Mouse (Mus musculus): Measurements from ENCODE around the gene Adh6b. TPM values are rescaled to one million over a fixed set of nuclear protein-coding genes. Genes with fewer than 3 reads are reported as not detected.
"Not testable (repeated sequence)": the region's sequence is repeated elsewhere in the genome, so short reads cannot be mapped to it uniquely, and the experiment has no call there.

Adh6b gene
- polyA plus RNA-seq, 1 experiment from 2014 or later, result 0.53 TPM

- 60% methylated on average over 3 of the region's 3 CpGs for WGBS
- Histone ChIP-seq H3K36me3 (ENCODE audit: control insufficient read depth, insufficient read depth, low read length) (no peaks in the 10 kb centered on the region), H3K27ac (ENCODE audit: low read depth, low read length) (no peak overlapping the region), H3K9ac (ENCODE audit: low read length) (no peak overlapping the region), H3K4me1 (ENCODE audit: control insufficient read depth, insufficient read depth, low read length) (no peaks in the 10 kb centered on the region), H3K9me3 (ENCODE audit: control insufficient read depth, low read length) (no peaks in the 10 kb centered on the region), H3K4me2 (ENCODE audit: low read depth) (no peak overlapping the region), H3K4me3 (ENCODE audit: low read depth, low read length) (no peak overlapping the region), H3K27me3 (ENCODE audit: control insufficient read depth, insufficient read depth, low read length) (no peaks in the 10 kb centered on the region)
- ATAC-seq (ENCODE audit: insufficient read depth, low FRiP score, low TSS enrichment) (no peak), DNase-seq (ENCODE audit: low spot score) (no peak)
Measured at GRCm38 (mm10) chr3:138336104-138336754, 5.3 kb upstream of the Adh6b start.

GRCm38 (mm10) chr3:138347041-138347440 lies 5.5 kb downstream of the Adh6b start:
- Histone ChIP-seq H3K36me3 (ENCODE audit: control insufficient read depth, insufficient read depth, low read length) (no peaks in the 10 kb centered on the region), H3K4me3 (ENCODE audit: low read depth, low read length) (no peak overlapping the region), H3K4me2 (ENCODE audit: low read depth) (no peak overlapping the region), H3K4me1 (ENCODE audit: control insufficient read depth, insufficient read depth, low read length) (no peaks in the 10 kb centered on the region), H3K9ac (ENCODE audit: low read length) (no peak overlapping the region), H3K27ac (ENCODE audit: low read depth, low read length) (no peak overlapping the region), H3K27me3 (ENCODE audit: control insufficient read depth, insufficient read depth, low read length) (no peaks in the 10 kb centered on the region), H3K9me3 (ENCODE audit: control insufficient read depth, low read length) (no peaks in the 10 kb centered on the region)
- ATAC-seq (ENCODE audit: insufficient read depth, low FRiP score, low TSS enrichment) (no peak), DNase-seq (ENCODE audit: low spot score) (no peak)
- WGBS, result 59% methylated on average over 3 of the region's 3 CpGs

GRCm38 (mm10) chr3:138352012-138352809 lies 10.6 kb downstream of the Adh6b start:
- Histone ChIP-seq H3K9me3 (ENCODE audit: control insufficient read depth, low read length) (no peaks in the 10 kb centered on the region), H3K4me1 (ENCODE audit: control insufficient read depth, insufficient read depth, low read length) (no peaks in the 10 kb centered on the region), H3K4me2 (ENCODE audit: low read depth) (no peak overlapping the region), H3K36me3 (ENCODE audit: control insufficient read depth, insufficient read depth, low read length) (no peaks in the 10 kb centered on the region), H3K27me3 (ENCODE audit: control insufficient read depth, insufficient read depth, low read length) (no peaks in the 10 kb centered on the region), H3K4me3 (ENCODE audit: low read depth, low read length) (no peak overlapping the region), H3K27ac (ENCODE audit: low read depth, low read length) (no peak overlapping the region), H3K9ac (ENCODE audit: low read length) (no peak overlapping the region)
- DNase-seq (ENCODE audit: low spot score) (no peak), ATAC-seq (ENCODE audit: insufficient read depth, low FRiP score, low TSS enrichment) (no peak)
- 95% methylated on average over 11 of the region's 11 CpGs for WGBS

- H3K9me3 ChIP-seq (ENCODE audit: control insufficient read depth, low read length), result no peaks in the 10 kb centered on the region
- H3K36me3 ChIP-seq (ENCODE audit: control insufficient read depth, insufficient read depth, low read length), result no peaks in the 10 kb centered on the region
- no peak overlapping the region for H3K4me2 ChIP-seq (ENCODE audit: low read depth)
- no peak overlapping the region for H3K4me3 ChIP-seq (ENCODE audit: low read depth, low read length)
- no peaks in the 10 kb centered on the region for H3K27me3 ChIP-seq (ENCODE audit: control insufficient read depth, insufficient read depth, low read length)
- no peaks in the 10 kb centered on the region for H3K4me1 ChIP-seq (ENCODE audit: control insufficient read depth, insufficient read depth, low read length)
- DNase-seq (ENCODE audit: low spot score), result no peak
- no peak for ATAC-seq (ENCODE audit: insufficient read depth, low FRiP score, low TSS enrichment)
- H3K27ac ChIP-seq (ENCODE audit: low read depth, low read length), result no peak overlapping the region
- H3K9ac ChIP-seq (ENCODE audit: low read length), result no peak overlapping the region
- 87% methylated on average over 7 of the region's 7 CpGs for WGBS
Measured at GRCm38 (mm10) chr3:138358856-138359255, 17.3 kb downstream of the Adh6b start.

- no peaks in the 10 kb centered on the region for H3K27me3 ChIP-seq (ENCODE audit: control insufficient read depth, insufficient read depth, low read length)
- H3K4me3 ChIP-seq (ENCODE audit: low read depth, low read length), result no peak overlapping the region
Measured at GRCm38 (mm10) chr3:138360721-138361120, 19.1 kb downstream of the Adh6b start.

GRCm38 (mm10) chr3:138362920-138363319 lies 21.3 kb downstream of the Adh6b start:
- Histone ChIP-seq H3K4me2 (ENCODE audit: low read depth) (no peak overlapping the region), H3K36me3 (ENCODE audit: control insufficient read depth, insufficient read depth, low read length) (no peaks in the 10 kb centered on the region), H3K4me3 (ENCODE audit: low read depth, low read length) (no peak overlapping the region), H3K4me1 (ENCODE audit: control insufficient read depth, insufficient read depth, low read length) (no peaks in the 10 kb centered on the region), H3K9me3 (ENCODE audit: control insufficient read depth, low read length) (no peaks in the 10 kb centered on the region), H3K9ac (ENCODE audit: low read length) (no peak overlapping the region), H3K27me3 (ENCODE audit: control insufficient read depth, insufficient read depth, low read length) (no peaks in the 10 kb centered on the region), H3K27ac (ENCODE audit: low read depth, low read length) (no peak overlapping the region)
- DNase-seq (ENCODE audit: low spot score), result no peak
- no peak for ATAC-seq (ENCODE audit: insufficient read depth, low FRiP score, low TSS enrichment)
- 80% methylated on average over 2 of the region's 2 CpGs for WGBS

More at GRCm38 (mm10) chr3:138360721-138361120, 19.1 kb downstream of the Adh6b start:
- DNase-seq (ENCODE audit: low spot score) (no peak), ATAC-seq (ENCODE audit: insufficient read depth, low FRiP score, low TSS enrichment) (no peak)
- Histone ChIP-seq H3K9me3 (ENCODE audit: control insufficient read depth, low read length) (no peaks in the 10 kb centered on the region), H3K9ac (ENCODE audit: low read length) (no peak overlapping the region), H3K4me1 (ENCODE audit: control insufficient read depth, insufficient read depth, low read length) (no peaks in the 10 kb centered on the region), H3K36me3 (ENCODE audit: control insufficient read depth, insufficient read depth, low read length) (no peaks in the 10 kb centered on the region), H3K4me2 (ENCODE audit: low read depth) (no peak overlapping the region), H3K27ac (ENCODE audit: low read depth, low read length) (no peak overlapping the region)
- 89% methylated on average over 4 of the region's 4 CpGs for WGBS

GRCm38 (mm10) chr3:138366181-138366580 lies 24.6 kb downstream of the Adh6b start:
- Histone ChIP-seq H3K4me3 (ENCODE audit: low read depth, low read length) (no peak overlapping the region), H3K27ac (ENCODE audit: low read depth, low read length) (no peak overlapping the region), H3K9me3 (ENCODE audit: control insufficient read depth, low read length) (no peaks in the 10 kb centered on the region), H3K36me3 (ENCODE audit: control insufficient read depth, insufficient read depth, low read length) (no peaks in the 10 kb centered on the region), H3K9ac (ENCODE audit: low read length) (no peak overlapping the region), H3K27me3 (ENCODE audit: control insufficient read depth, insufficient read depth, low read length) (no peaks in the 10 kb centered on the region), H3K4me2 (ENCODE audit: low read depth) (no peak overlapping the region), H3K4me1 (ENCODE audit: control insufficient read depth, insufficient read depth, low read length) (no peaks in the 10 kb centered on the region)
- no peak for ATAC-seq (ENCODE audit: insufficient read depth, low FRiP score, low TSS enrichment)
- WGBS, result 75% methylated on average over 2 of the region's 2 CpGs
- DNase-seq (ENCODE audit: low spot score), result no peak

GRCm38 (mm10) chr3:138369546-138369945 lies 28.0 kb downstream of the Adh6b start:
- Histone ChIP-seq H3K27me3 (ENCODE audit: control insufficient read depth, insufficient read depth, low read length) (no peaks in the 10 kb centered on the region), H3K4me1 (ENCODE audit: control insufficient read depth, insufficient read depth, low read length) (no peaks in the 10 kb centered on the region), H3K4me3 (ENCODE audit: low read depth, low read length) (no peak overlapping the region), H3K9me3 (ENCODE audit: control insufficient read depth, low read length) (no peaks in the 10 kb centered on the region), H3K27ac (ENCODE audit: low read depth, low read length) (no peak overlapping the region), H3K9ac (ENCODE audit: low read length) (no peak overlapping the region), H3K4me2 (ENCODE audit: low read depth) (no peak overlapping the region), H3K36me3 (ENCODE audit: control insufficient read depth, insufficient read depth, low read length) (no peaks in the 10 kb centered on the region)
- ATAC-seq (ENCODE audit: insufficient read depth, low FRiP score, low TSS enrichment) (no peak), DNase-seq (ENCODE audit: low spot score) (no peak)
- 90% methylated on average over 1 of the region's 1 CpGs for WGBS

- not testable (repeated sequence) for H3K36me3 ChIP-seq (ENCODE audit: control insufficient read depth, insufficient read depth, low read length); H3K4me3 ChIP-seq (ENCODE audit: low read depth, low read length); H3K4me2 ChIP-seq (ENCODE audit: low read depth); H3K27ac ChIP-seq (ENCODE audit: low read depth, low read length); H3K4me1 ChIP-seq (ENCODE audit: control insufficient read depth, insufficient read depth, low read length); H3K27me3 ChIP-seq (ENCODE audit: control insufficient read depth, insufficient read depth, low read length); DNase-seq (ENCODE audit: low spot score); H3K9me3 ChIP-seq (ENCODE audit: control insufficient read depth, low read length); ATAC-seq (ENCODE audit: insufficient read depth, low FRiP score, low TSS enrichment); H3K9ac ChIP-seq (ENCODE audit: low read length)
- WGBS, result 75% methylated on average over 4 of the region's 4 CpGs
Measured at GRCm38 (mm10) chr3:138370289-138370688, 28.7 kb downstream of the Adh6b start.
